9 mouse cellular contexts compared by ENCODE assay signal in the genomic region with DNA sequence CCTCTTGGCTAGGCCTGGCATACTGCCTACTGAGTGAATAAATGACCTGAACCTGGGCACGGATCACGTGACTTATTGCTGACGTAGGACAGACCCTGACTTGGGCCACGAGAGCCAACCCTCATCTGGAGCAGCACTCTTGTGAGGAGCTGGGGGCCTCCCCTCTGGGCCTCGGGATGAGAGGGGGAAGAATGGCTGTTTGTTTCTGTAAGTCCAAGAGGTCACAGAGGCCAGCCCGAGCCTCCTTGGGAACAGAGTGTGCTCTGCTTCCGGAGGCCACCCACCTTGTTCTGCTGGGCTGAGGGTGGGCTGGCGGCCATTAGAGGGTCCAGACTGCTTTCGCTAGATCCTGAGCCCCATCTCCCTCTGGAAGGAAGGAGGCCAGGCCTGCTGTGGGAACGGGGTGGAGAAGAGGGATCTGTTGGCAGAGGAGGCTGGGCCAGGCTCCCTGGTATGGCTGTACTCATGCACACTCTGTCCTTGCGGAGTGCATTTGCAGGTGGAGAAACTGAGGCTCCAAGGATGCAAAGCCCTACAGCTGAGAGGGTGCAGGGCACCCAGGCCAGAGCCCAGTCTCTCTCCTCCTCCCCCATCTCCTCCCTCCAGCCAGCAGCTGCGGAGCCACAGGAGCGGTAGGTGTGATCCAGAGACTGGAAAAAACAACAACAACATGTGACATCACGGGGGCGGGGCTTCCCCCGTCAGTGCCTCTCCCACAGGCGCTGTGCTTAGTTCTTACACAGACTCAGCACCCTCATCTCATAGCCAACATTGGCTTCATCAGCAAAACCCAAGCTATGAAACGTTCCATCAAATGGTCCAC. TPM values are rescaled to one million over a fixed set of nuclear protein-coding genes. Genes with fewer than 3 reads are reported as not detected.
A peak's percentile ranks its signal among the peaks of the same experiment; 100 is the strongest.
DNase-seq lines count a peak whose midpoint lies in the region; ATAC-seq lines count a peak whose summit lies in the region.
"Had no signal": no experiment of that assay in that cellular context is flagged by ENCODE, and none has a peak within 500 bp of the region (broad histone marks: within the 10 kb centered on the region; RNA-seq: fewer than 3 reads in every experiment).

No protein-coding gene starts in this region.

- DNase-seq in right cerebral cortex, adult 2 months (ENCODE audit: low spot score in 2 of 2): peak; percentile 56 to 67
- DNase-seq in right cerebral cortex, postnatal 36 days (ENCODE audit: low spot score in 2 of 2): no peak
- DNase-seq in hindbrain, embryonic 10.5 days (ENCODE audit: low spot score): peak; percentile 81
- peak; percentile 74 for DNase-seq in limb, embryonic 10.5 days (ENCODE audit: low spot score)
- peak; percentile 57 for DNase-seq in midbrain, embryonic 14.5 days
- DNase-seq in spleen, postnatal 14 days (ENCODE audit: low spot score in 2 of 2): no peak
- DNase-seq in frontal cortex, adult 2 months (ENCODE audit: extremely low spot score in 1 of 2, low spot score in 1 of 2): no peak

- no peak; the same call in 1 of the 2 replicates for ATAC-seq in forebrain, embryonic 15.5 days (replicated peaks)
- peak; percentile 34; the same call in 1 of the 2 replicates for ATAC-seq in midbrain, embryonic 14.5 days (ENCODE audit: low FRiP score, low TSS enrichment)

- 13% methylated on average over 18 of the region's 18 CpGs for WGBS in forebrain, embryonic 15.5 days
- 8% methylated on average over 18 of the region's 18 CpGs for WGBS in hindbrain, embryonic 10.5 days
- 10% methylated on average over 18 of the region's 18 CpGs for WGBS in limb, embryonic 10.5 days
- 11% methylated on average over 18 of the region's 18 CpGs for WGBS in midbrain, embryonic 14.5 days

- 0 out of 2 replicates have a peak overlapping the region, but pooled peaks have one; percentile 9 for H3K27ac ChIP-seq in forebrain, embryonic 15.5 days (replicated peaks)
- peak overlapping the region; percentile 87 for H3K27ac ChIP-seq in hindbrain, embryonic 10.5 days
- peak overlapping the region; percentile 87 for H3K27ac ChIP-seq in limb, embryonic 10.5 days
- H3K27ac ChIP-seq in midbrain, embryonic 14.5 days (replicated peaks; ENCODE audit: low read depth, low read length): no peak overlapping the region

- no peaks in the 10 kb centered on the region for H3K9me3 ChIP-seq in forebrain, embryonic 15.5 days
- no peaks in the 10 kb centered on the region for H3K9me3 ChIP-seq in hindbrain, embryonic 10.5 days
- no peaks in the 10 kb centered on the region for H3K9me3 ChIP-seq in limb, embryonic 10.5 days (replicated peaks)
- H3K9me3 ChIP-seq in midbrain, embryonic 14.5 days (ENCODE audit: control insufficient read depth, low read length): no peaks in the 10 kb centered on the region
- H3K9me3 ChIP-seq: megakaryocyte, embryonic 14.5 days had no signal

- no peaks in the 10 kb centered on the region; the same call in 1 of the 2 replicates for H3K27me3 ChIP-seq in forebrain, embryonic 15.5 days
- no peaks in the 10 kb centered on the region for H3K27me3 ChIP-seq in hindbrain, embryonic 10.5 days (ENCODE audit: insufficient read depth, poor library complexity, severe bottlenecking)
- H3K27me3 ChIP-seq in limb, embryonic 10.5 days (ENCODE audit: low read depth, poor library complexity, severe bottlenecking): no peaks in the 10 kb centered on the region
- no peaks in the 10 kb centered on the region for H3K27me3 ChIP-seq in midbrain, embryonic 14.5 days (ENCODE audit: control insufficient read depth, insufficient read depth, low read length)

- H3K4me3 ChIP-seq in forebrain, embryonic 15.5 days: no peak overlapping the region
- peak overlapping the region; percentile 37 for H3K4me3 ChIP-seq in hindbrain, embryonic 10.5 days
- H3K4me3 ChIP-seq in limb, embryonic 10.5 days: peak overlapping the region; percentile 40
- H3K4me3 ChIP-seq in midbrain, embryonic 14.5 days (replicated peaks; ENCODE audit: low read depth, low read length): no peak overlapping the region
- H3K4me3 ChIP-seq: megakaryocyte, embryonic 14.5 days had no signal

- no peak overlapping the region for H3K4me2 ChIP-seq in forebrain, embryonic 15.5 days (replicated peaks)
- no peak overlapping the region for H3K4me2 ChIP-seq in midbrain, embryonic 14.5 days (ENCODE audit: low read length)

- peaks cover 9% of the 10 kb centered on the region for H3K36me3 ChIP-seq in forebrain, embryonic 15.5 days
- peaks cover 14% of the 10 kb centered on the region for H3K36me3 ChIP-seq in hindbrain, embryonic 10.5 days
- peaks cover 18% of the 10 kb centered on the region for H3K36me3 ChIP-seq in limb, embryonic 10.5 days
- peaks cover 12% of the 10 kb centered on the region for H3K36me3 ChIP-seq in midbrain, embryonic 14.5 days (ENCODE audit: control insufficient read depth, insufficient read depth, low read length)

- no peak overlapping the region for H3K9ac ChIP-seq in forebrain, embryonic 15.5 days (replicated peaks)
- no peak overlapping the region for H3K9ac ChIP-seq in midbrain, embryonic 14.5 days (replicated peaks; ENCODE audit: low read length)

- H3K4me1 ChIP-seq in forebrain, embryonic 15.5 days: peaks cover 14% of the 10 kb centered on the region
- peaks cover 38% of the 10 kb centered on the region for H3K4me1 ChIP-seq in hindbrain, embryonic 10.5 days (replicated peaks)
- peaks cover 39% of the 10 kb centered on the region for H3K4me1 ChIP-seq in limb, embryonic 10.5 days
- 0 out of 2 replicates have a peak, but pooled peaks cover 7% of the 10 kb centered on the region for H3K4me1 ChIP-seq in midbrain, embryonic 14.5 days (ENCODE audit: control insufficient read depth, insufficient read depth, low read length)

RNA-seq across cellular contexts. Expression of a gene that starts 36.7 kb away (rescaled TPM):
- 84.9 and 85.7 TPM in 2 replicates for polyA plus RNA-seq in forebrain, embryonic 15.5 days (2015; fragmentation: Nextera tagmentation; extraction: Ambion mirVana)
- 30.0 and 38.4 TPM in 2 replicates for polyA plus RNA-seq in hindbrain, embryonic 10.5 days (2016; fragmentation: Nextera tagmentation; extraction: Ambion mirVana)
- polyA plus RNA-seq in limb, embryonic 10.5 days (2016; fragmentation: Nextera tagmentation; extraction: Ambion mirVana): 26.7 and 38.1 TPM in 2 replicates
- polyA plus RNA-seq in midbrain, embryonic 14.5 days (2014; fragmentation: Nextera tagmentation; extraction: Ambion mirVana): 95.3 and 95.7 TPM in 2 replicates
- polyA plus RNA-seq in frontal cortex, adult 2 months (2012; rRNA removed): 94.8 and 103 TPM in 2 replicates

Comparison
In these comparisons a context has a peak if more than half of its experiments do, and no peak if none do; other contexts are left out.
1. DNase-seq: peak in right cerebral cortex, adult 2 months (2 of 2), hindbrain, embryonic 10.5 days (single experiment), limb, embryonic 10.5 days (single experiment) and midbrain, embryonic 14.5 days (single experiment); none in right cerebral cortex, postnatal 36 days (0 of 2), spleen, postnatal 14 days (0 of 2) and frontal cortex, adult 2 months (0 of 2).
2. H3K4me3 ChIP-seq: peak in hindbrain, embryonic 10.5 days (single experiment) and limb, embryonic 10.5 days (single experiment); none in forebrain, embryonic 15.5 days (single experiment) and midbrain, embryonic 14.5 days (single experiment).